Mouse (Mus musculus): ENCODE measurements around the gene Col4a1.

Col4a1 gene

GRCm38 (mm10) chr8:11312349-11313175, at the start of gene Col4a1, which contains the start of gene Col4a2:
Gene Col4a1 (minus strand): TSS chr8:11312826.
Gene Col4a2 (plus strand): TSS chr8:11312805.
- peak; percentile 85 for DNase-seq (ENCODE audit: low read depth, low spot score)

GRCm38 (mm10) chr8:11361546-11362277, 49.1 kb upstream of the Col4a1 start:
- no peak for DNase-seq (ENCODE audit: low read depth, low spot score)

GRCm38 (mm10) chr8:11359846-11360245, 47.2 kb upstream of the Col4a1 start:
- DNase-seq (ENCODE audit: low read depth, low spot score): no peak

- no peak for DNase-seq (ENCODE audit: low read depth, low spot score)
Measured at GRCm38 (mm10) chr8:11357921-11358436, 45.4 kb upstream of the Col4a1 start.

GRCm38 (mm10) chr8:11356776-11357175, 44.1 kb upstream of the Col4a1 start:
- no peak for DNase-seq (ENCODE audit: low read depth, low spot score)

- DNase-seq (ENCODE audit: low read depth, low spot score): no peak
Measured at GRCm38 (mm10) chr8:11355900-11356299, 43.3 kb upstream of the Col4a1 start.

- no peak for DNase-seq (ENCODE audit: low read depth, low spot score)
Measured at GRCm38 (mm10) chr8:11354800-11355451, 42.3 kb upstream of the Col4a1 start.

- peak; percentile 76 for DNase-seq (ENCODE audit: low read depth, low spot score)
Measured at GRCm38 (mm10) chr8:11352514-11352913, 39.9 kb upstream of the Col4a1 start.

GRCm38 (mm10) chr8:11351355-11351754, 38.7 kb upstream of the Col4a1 start:
- no peak for DNase-seq (ENCODE audit: low read depth, low spot score)

- DNase-seq (ENCODE audit: low read depth, low spot score): no peak
Measured at GRCm38 (mm10) chr8:11348622-11349021, 36.0 kb upstream of the Col4a1 start.

- no peak for DNase-seq (ENCODE audit: low read depth, low spot score)
Measured at GRCm38 (mm10) chr8:11347699-11348098, 35.1 kb upstream of the Col4a1 start.

GRCm38 (mm10) chr8:11346225-11346624, 33.6 kb upstream of the Col4a1 start:
- DNase-seq (ENCODE audit: low read depth, low spot score): no peak

GRCm38 (mm10) chr8:11344459-11344858, 31.8 kb upstream of the Col4a1 start:
- no peak for DNase-seq (ENCODE audit: low read depth, low spot score)

GRCm38 (mm10) chr8:11341111-11341566, 28.5 kb upstream of the Col4a1 start:
- DNase-seq (ENCODE audit: low read depth, low spot score): no peak

- DNase-seq (ENCODE audit: low read depth, low spot score): no peak
Measured at GRCm38 (mm10) chr8:11340310-11341110, 27.9 kb upstream of the Col4a1 start.

GRCm38 (mm10) chr8:11338507-11338906, 25.9 kb upstream of the Col4a1 start:
- DNase-seq (ENCODE audit: low read depth, low spot score): no peak

- DNase-seq (ENCODE audit: low read depth, low spot score): no peak
Measured at GRCm38 (mm10) chr8:11337642-11338041, 25.0 kb upstream of the Col4a1 start.

- DNase-seq (ENCODE audit: low read depth, low spot score): no peak
Measured at GRCm38 (mm10) chr8:11336346-11336745, 23.7 kb upstream of the Col4a1 start.

- DNase-seq (ENCODE audit: low read depth, low spot score): no peak
Measured at GRCm38 (mm10) chr8:11335238-11335637, 22.6 kb upstream of the Col4a1 start.

GRCm38 (mm10) chr8:11334493-11334892, 21.9 kb upstream of the Col4a1 start:
- no peak for DNase-seq (ENCODE audit: low read depth, low spot score)

- DNase-seq (ENCODE audit: low read depth, low spot score): no peak
Measured at GRCm38 (mm10) chr8:11333746-11334145, 21.1 kb upstream of the Col4a1 start.
